Mouse (Mus musculus): ENCODE measurements around the gene Rhobtb3. TPM values are rescaled to one million over a fixed set of nuclear protein-coding genes. Genes with fewer than 3 reads are reported as not detected.
A peak's percentile ranks its signal among the peaks of the same experiment; 100 is the strongest.
"Not testable (repeated sequence)": the region's sequence is repeated elsewhere in the genome, so short reads cannot be mapped to it uniquely, and the experiment has no call there.

The Rhobtb3 gene
- total RNA-seq, 2 experiments from 2014 or later = 13.6 to 15.3 TPM

DNA sequence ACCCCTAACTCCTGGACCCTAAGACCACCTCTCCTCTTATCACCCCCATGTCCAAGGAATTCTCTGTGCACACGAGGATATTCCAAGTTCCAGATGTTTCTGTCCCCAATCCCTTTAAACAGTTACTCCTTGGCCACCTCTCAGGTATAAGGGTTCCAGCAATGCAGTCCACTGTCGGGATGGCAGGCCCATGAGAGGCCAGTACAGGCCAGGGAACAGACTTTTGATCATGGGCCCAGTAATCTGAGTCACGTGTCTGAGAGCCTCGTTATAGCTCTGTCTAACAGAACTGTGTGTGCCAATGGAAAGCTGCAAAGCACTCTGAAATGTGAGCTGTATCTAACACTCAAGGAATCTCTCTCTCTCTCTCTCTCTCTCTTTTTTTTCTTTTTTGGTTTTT lies 29.6 kb downstream of the Rhobtb3 start:
- no peak overlapping the region for H3K27ac ChIP-seq

GRCm38 (mm10) chr13:75908187-75908586 lies 35.5 kb downstream of the Rhobtb3 start:
- Histone ChIP-seq H3K4me3 (no peak overlapping the region), H3K27ac (no peak overlapping the region)
- DNase-seq (ENCODE audit: extremely low spot score in 1 of 2, low spot score in 2 of 2) = no peak
- intact Hi-C loops (cut with DNase I) = no loop called here
- no peak for TF ChIP-seq CTCF (IDR thresholded peaks at IDR 0.05)

More for the DNA sequence above, 29.6 kb downstream of the Rhobtb3 start:
- no peak for TF ChIP-seq CTCF (IDR thresholded peaks at IDR 0.05)
- DNase-seq (ENCODE audit: extremely low spot score in 1 of 2, low spot score in 2 of 2) = no peak
- H3K4me3 ChIP-seq = no peak overlapping the region
- intact Hi-C loops (cut with DNase I) = no loop called here

GRCm38 (mm10) chr13:75907133-75907532 lies 36.6 kb downstream of the Rhobtb3 start:
- no peak for DNase-seq (ENCODE audit: extremely low spot score in 1 of 2, low spot score in 2 of 2)
- no peak overlapping the region for H3K27ac ChIP-seq
- TF ChIP-seq CTCF (IDR thresholded peaks at IDR 0.05) = no peak
- intact Hi-C loops (cut with DNase I) = no loop called here
- H3K4me3 ChIP-seq = no peak overlapping the region

DNA sequence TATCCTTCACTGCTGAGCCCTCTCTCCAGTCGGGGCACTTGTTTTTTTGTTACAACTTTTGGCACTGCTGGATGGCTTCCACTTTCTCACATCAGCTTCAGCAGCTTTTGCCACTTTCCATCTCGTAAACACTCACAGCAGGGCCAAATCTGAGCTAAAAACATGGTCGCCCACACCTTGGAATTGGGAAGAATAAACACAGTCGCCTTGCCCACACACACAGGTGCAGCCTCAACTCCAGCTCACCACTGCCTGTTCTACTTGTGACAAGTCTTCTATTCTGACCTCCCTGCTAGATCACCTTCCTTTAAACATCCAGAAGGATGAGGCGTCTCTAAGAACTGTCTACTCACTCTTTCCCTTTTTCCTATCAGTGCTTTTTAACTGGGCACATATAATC lies 39.1 kb downstream of the Rhobtb3 start:
- Histone ChIP-seq H3K27ac (no peak overlapping the region), H3K4me3 (no peak overlapping the region)
- intact Hi-C loops (cut with DNase I) = no loop called here
- no peak for DNase-seq (ENCODE audit: extremely low spot score in 1 of 2, low spot score in 2 of 2)
- no peak for TF ChIP-seq CTCF (IDR thresholded peaks at IDR 0.05)

DNA sequence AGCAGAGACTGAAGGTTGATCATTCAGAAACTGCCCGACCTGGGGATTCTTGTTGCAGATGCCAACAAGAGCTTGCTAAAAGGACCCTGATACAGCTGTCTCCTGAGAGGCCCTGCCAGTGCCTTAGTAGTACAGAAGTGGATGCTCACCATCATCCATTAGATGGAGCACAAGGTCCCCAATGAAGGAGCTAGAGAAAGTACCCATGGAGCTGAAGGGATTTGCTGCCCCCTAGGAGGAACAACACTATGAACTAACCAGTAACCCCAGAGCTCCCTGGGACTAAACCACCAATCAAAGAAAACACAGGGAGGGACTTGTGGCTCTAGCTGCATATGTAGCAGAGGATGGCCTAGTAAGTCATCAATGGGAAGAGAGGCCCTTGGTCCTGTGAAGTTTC lies 42.8 kb downstream of the Rhobtb3 start:
- DNase-seq (ENCODE audit: extremely low spot score in 1 of 2, low spot score in 2 of 2); intact Hi-C loops (cut with DNase I); H3K27ac ChIP-seq; H3K4me3 ChIP-seq: not testable (repeated sequence)

DNA sequence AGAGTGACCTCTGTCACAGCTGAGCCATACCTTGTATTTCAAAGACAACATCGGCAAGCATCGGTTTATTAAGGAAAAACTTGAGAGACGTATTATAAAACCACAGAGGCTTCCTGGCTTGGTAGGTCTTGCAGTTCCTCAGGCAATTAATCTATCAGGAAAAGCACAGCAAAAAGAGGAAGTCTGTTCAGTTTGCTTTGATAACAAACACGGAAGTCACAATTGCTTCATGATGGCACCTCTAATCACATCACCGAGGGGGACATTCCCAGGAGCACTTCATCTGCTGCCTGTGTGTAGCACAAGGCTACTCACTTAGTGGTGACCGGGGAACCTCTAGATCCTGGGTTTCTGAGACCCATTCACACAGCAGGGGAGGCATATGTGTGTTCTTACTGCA lies 50.8 kb downstream of the Rhobtb3 start:
- no peak overlapping the region for H3K4me3 ChIP-seq
- DNase-seq (ENCODE audit: extremely low spot score in 1 of 2, low spot score in 2 of 2) = no peak
- intact Hi-C loops (cut with DNase I) = no loop called here
- H3K27ac ChIP-seq = peak overlapping the region; percentile 28; the same call in 1 of the 2 replicates
- TF ChIP-seq CTCF (IDR thresholded peaks at IDR 0.05) = no peak

- H3K4me3 ChIP-seq = no peak overlapping the region
- intact Hi-C loops (cut with DNase I) = no loop called here
- H3K27ac ChIP-seq = peak overlapping the region; percentile 10; the same call in 1 of the 2 replicates
- no peak for TF ChIP-seq CTCF (IDR thresholded peaks at IDR 0.05)
- DNase-seq (ENCODE audit: extremely low spot score in 1 of 2, low spot score in 2 of 2) = no peak
These were observed 51.4 kb downstream of the Rhobtb3 start for GRCm38 (mm10) chr13:75892291-75892690.

DNA sequence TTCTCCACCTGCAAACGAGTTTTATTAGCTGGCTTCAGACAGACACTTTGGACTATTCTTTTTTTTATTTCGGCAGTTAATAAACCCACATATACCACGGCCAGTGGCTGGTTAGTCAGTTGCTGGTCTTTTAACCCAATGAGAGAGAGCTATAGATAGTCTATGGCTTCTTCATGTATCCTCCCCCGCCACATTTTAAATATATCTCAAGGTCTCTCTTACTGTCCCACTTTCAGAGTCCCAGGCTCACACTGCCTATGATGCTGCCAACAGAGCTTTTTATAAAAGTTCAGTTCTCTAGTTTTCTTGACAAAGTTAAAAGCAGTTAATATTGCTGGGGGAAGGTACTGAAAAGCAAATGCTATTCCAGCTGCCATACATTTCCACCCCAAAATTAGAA lies 51.9 kb downstream of the Rhobtb3 start:
- intact Hi-C loops (cut with DNase I) = no loop called here
- no peak for DNase-seq (ENCODE audit: extremely low spot score in 1 of 2, low spot score in 2 of 2)
- Histone ChIP-seq H3K27ac (peak overlapping the region; percentile 72), H3K4me3 (no peak overlapping the region)
- no peak for TF ChIP-seq CTCF (IDR thresholded peaks at IDR 0.05)

GRCm38 (mm10) chr13:75883792-75884191 lies 59.9 kb downstream of the Rhobtb3 start:
- no peak for DNase-seq (ENCODE audit: extremely low spot score in 1 of 2, low spot score in 2 of 2)
- intact Hi-C loops (cut with DNase I) = no loop called here
- no peak overlapping the region for H3K4me3 ChIP-seq
- TF ChIP-seq CTCF (IDR thresholded peaks at IDR 0.05) = no peak
- no peak overlapping the region for H3K27ac ChIP-seq

DNA sequence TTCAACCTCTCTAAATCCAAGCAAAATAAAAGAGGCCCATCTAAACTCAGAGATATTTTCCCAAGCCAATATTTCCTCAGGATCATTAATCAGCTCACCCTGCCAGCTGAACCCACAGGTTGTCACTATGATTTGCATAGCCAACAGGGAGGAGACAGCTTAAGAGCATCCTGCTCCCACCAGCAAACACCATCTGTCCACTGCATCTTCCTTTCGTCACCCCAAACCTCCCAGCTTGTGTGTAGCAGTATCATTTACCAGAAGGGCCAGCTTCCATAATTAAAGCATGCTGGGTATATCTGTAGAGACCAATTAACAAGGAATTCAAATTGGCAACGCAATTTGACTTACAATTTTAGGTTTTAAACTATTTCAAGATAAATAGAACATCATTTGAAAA lies 63.2 kb downstream of the Rhobtb3 start:
- no peak overlapping the region for H3K27ac ChIP-seq
- intact Hi-C loops (cut with DNase I) = no loop called here
- H3K4me3 ChIP-seq = no peak overlapping the region
- TF ChIP-seq CTCF (IDR thresholded peaks at IDR 0.05) = no peak
- DNase-seq (ENCODE audit: extremely low spot score in 1 of 2, low spot score in 2 of 2) = no peak

- no peak overlapping the region for H3K4me3 ChIP-seq
- DNase-seq (ENCODE audit: extremely low spot score in 1 of 2, low spot score in 2 of 2) = no peak
- H3K27ac ChIP-seq = no peak overlapping the region
- no peak for TF ChIP-seq CTCF (IDR thresholded peaks at IDR 0.05)
- intact Hi-C loops (cut with DNase I) = loop anchor here (2.0 to 5.0 kb wide), 4 partner anchors 37 to 653 kb away; no protein-coding TSS in a partner anchor
These were observed 64.0 kb downstream of the Rhobtb3 start for GRCm38 (mm10) chr13:75879756-75880155.

- H3K27ac ChIP-seq = no peak overlapping the region
- intact Hi-C loops (cut with DNase I) = loop anchor here (2.0 to 5.0 kb wide), 4 partner anchors 36 to 651 kb away; no protein-coding TSS in a partner anchor
- no peak overlapping the region for H3K4me3 ChIP-seq
- TF ChIP-seq CTCF (IDR thresholded peaks at IDR 0.05) = peak; percentile 89
- DNase-seq (ENCODE audit: extremely low spot score in 1 of 2, low spot score in 2 of 2) = peak in 1 of 2 experiments; percentile 37
These were observed 65.8 kb downstream of the Rhobtb3 start for GRCm38 (mm10) chr13:75877907-75878306.

- no peak for TF ChIP-seq CTCF (IDR thresholded peaks at IDR 0.05)
- DNase-seq (ENCODE audit: extremely low spot score in 1 of 2, low spot score in 2 of 2) = no peak
- intact Hi-C loops (cut with DNase I) = loop anchor here (5.0 kb wide), 3 partner anchors 34 to 146 kb away; no protein-coding TSS in a partner anchor
- no peak overlapping the region for H3K27ac ChIP-seq
- no peak overlapping the region for H3K4me3 ChIP-seq
These were observed 67.1 kb downstream of the Rhobtb3 start for GRCm38 (mm10) chr13:75876592-75876991.

DNA sequence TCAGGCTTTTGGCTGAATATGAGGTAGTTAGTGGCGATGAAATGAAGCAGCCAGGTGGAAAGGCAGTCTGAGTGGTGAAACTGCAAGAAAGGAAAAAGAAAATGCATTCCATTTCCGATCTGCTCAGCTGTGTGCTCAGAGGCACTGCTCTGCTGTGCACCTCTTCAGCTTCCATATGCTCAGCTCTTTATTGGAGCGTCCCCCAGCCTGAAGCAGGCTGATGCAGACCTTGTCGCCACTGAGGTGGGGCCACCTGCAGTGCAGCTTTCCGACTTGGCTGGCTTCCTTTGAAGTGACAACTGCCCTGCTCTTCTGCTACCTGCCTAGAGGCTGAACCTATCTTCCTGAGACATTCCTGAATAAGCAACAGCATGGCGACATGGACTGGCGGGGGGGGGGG lies 67.5 kb downstream of the Rhobtb3 start:
- not testable (repeated sequence) for DNase-seq (ENCODE audit: extremely low spot score in 1 of 2, low spot score in 2 of 2); H3K4me3 ChIP-seq
- 0 out of 2 replicates have a peak overlapping the region, but pooled peaks have one; percentile 8 for H3K27ac ChIP-seq
- intact Hi-C loops (cut with DNase I) = loop anchor here (5.0 kb wide), 3 partner anchors 34 to 146 kb away; no protein-coding TSS in a partner anchor
